Mouse (Mus musculus) brain, embryonic 18.5 days (tissue): ENCODE data around the gene Gm11009.
"Not testable (repeated sequence)": the region's sequence is repeated elsewhere in the genome, so short reads cannot be mapped to it uniquely, and the experiment has no call there.

ENCODE experiments used
- DNase-seq: peaks from one replicate; pipeline ENCODE4 v3.0.0-alpha.2; 2012; ENCODE audit warnings: low read depth, low spot score

Gm11009 gene

GRCm38 (mm10) chr2:176319394-176319793, at the start of gene Gm11009:
Gene Gm11009 (minus strand): TSS chr2:176319494.
- not testable (repeated sequence) for DNase-seq
